Mouse (Mus musculus) lung, adult 2 months (tissue): Measurements from ENCODE around the gene Rhbdd2. TPM values are rescaled to one million over a fixed set of nuclear protein-coding genes. Genes with fewer than 3 reads are reported as not detected.
"Not testable (repeated sequence)": the region's sequence is repeated elsewhere in the genome, so short reads cannot be mapped to it uniquely, and the experiment has no call there.

Experiments
- DNase-seq: peaks from one replicate; pipeline ENCODE4 v3.0.0; 2022
- H3K4me1 ChIP-seq: fragments of 200-500 bp; 2 replicates; pipeline ENCODE4 v1.6.1; 2011; ENCODE audit warnings: low read length; ENCODE audit not compliant: control insufficient read depth, insufficient read depth
- H3K4me3 ChIP-seq: fragments of 200-500 bp; replicated peaks from 2 replicates; pipeline ENCODE3; 2011; ENCODE audit warnings: low read depth, mild to moderate bottlenecking, control low read depth, low read length; ENCODE audit errors: extremely low read depth
- CTCF ChIP-seq: fragments of 200-500 bp; IDR thresholded peaks from 2 replicates; pipeline ENCODE4 v1.5.1; 2011; ENCODE audit warnings: mild to moderate bottlenecking, low read length, control low read depth; ENCODE audit not compliant: insufficient read depth
- POLR2A ChIP-seq: fragments of 200-500 bp; IDR thresholded peaks from 2 replicates; pipeline ENCODE4 v1.6.1; 2011; ENCODE audit warnings: low read depth, mild to moderate bottlenecking, control low read depth, low read length, borderline replicate concordance; ENCODE audit errors: extremely low read depth
- WGBS: fragments of 180-500 bp; shearing (Covaris S2); methylation state at CpG from one replicate; pipeline ENCODE4 v1.1.7; 2018; 5-methylcytosine and 5-hydroxymethylcytosine counted together
- polyA plus RNA-seq: library from polyadenylated mRNA; depleted of rRNA; stranded (reverse); fragments of >200 nt; gene quantifications from 2 replicates; pipeline ENCODE4 v1.2.3, GENCODE M21; 2012; rRNA removed

The Rhbdd2 gene
- 39.9 and 50.7 TPM in 2 replicates for polyA plus RNA-seq

GRCm38 (mm10) chr5:135632117-135632796 is at the start of gene Rhbdd2:
TSS of gene Rhbdd2 (plus strand) at chr5:135632618.
- WGBS, result 12% methylated on average over 30 of the region's 30 CpGs
- TF ChIP-seq POLR2A (peak; percentile 67; the same call in 1 of the 2 replicates), CTCF (no peak)
- peak; percentile 95 for DNase-seq
- Histone ChIP-seq H3K4me1 (peaks cover 2% of the 10 kb centered on the region; the same call in 1 of the 2 replicates), H3K4me3 (peak within 1 kb of the TSS; percentile 71)

GRCm38 (mm10) chr5:135585691-135586090 is 46.7 kb upstream of the Rhbdd2 start:
- Histone ChIP-seq H3K4me1 (no peaks in the 10 kb centered on the region), H3K4me3 (no peak overlapping the region)
- 82% methylated on average over 8 of the region's 8 CpGs for WGBS
- no peak for TF ChIP-seq CTCF
- TF ChIP-seq POLR2A, result no peak
- no peak for DNase-seq

- DNase-seq, result no peak
Observed at GRCm38 (mm10) chr5:135587764-135588163, 44.7 kb upstream of the Rhbdd2 start.

GRCm38 (mm10) chr5:135589996-135590784 is 42.2 kb upstream of the Rhbdd2 start:
- Histone ChIP-seq H3K4me1 (no peaks in the 10 kb centered on the region), H3K4me3 (no peak overlapping the region)
- 74% methylated on average over 12 of the region's 12 CpGs for WGBS
- DNase-seq, result no peak
- TF ChIP-seq CTCF (no peak), POLR2A (no peak)

More at GRCm38 (mm10) chr5:135587764-135588163, 44.7 kb upstream of the Rhbdd2 start:
- 86% methylated on average over 4 of the region's 4 CpGs for WGBS
- no peaks in the 10 kb centered on the region for H3K4me1 ChIP-seq
- H3K4me3 ChIP-seq, result no peak overlapping the region
- no peak for TF ChIP-seq POLR2A
- TF ChIP-seq CTCF, result no peak

GRCm38 (mm10) chr5:135604643-135605042 is 27.8 kb upstream of the Rhbdd2 start:
- WGBS, result no CpG with 5 or more reads among the region's 1 CpGs
- not testable (repeated sequence) for H3K4me3 ChIP-seq, H3K4me1 ChIP-seq, DNase-seq

- DNase-seq, H3K4me1 ChIP-seq, H3K4me3 ChIP-seq: not testable (repeated sequence)
- WGBS, result no CpG with 5 or more reads among the region's 1 CpGs
Observed at GRCm38 (mm10) chr5:135606717-135607116, 25.7 kb upstream of the Rhbdd2 start.

GRCm38 (mm10) chr5:135607581-135607980 is 24.8 kb upstream of the Rhbdd2 start:
- DNase-seq, result no peak
- H3K4me3 ChIP-seq, result no peak overlapping the region
- H3K4me1 ChIP-seq, result no peaks in the 10 kb centered on the region
- WGBS, result 52% methylated on average over 1 of the region's 1 CpGs
- no peak for TF ChIP-seq CTCF
- no peak for TF ChIP-seq POLR2A

- Histone ChIP-seq H3K4me1 (no peaks in the 10 kb centered on the region), H3K4me3 (no peak overlapping the region)
- TF ChIP-seq CTCF (no peak), POLR2A (no peak)
- 73% methylated on average over 4 of the region's 4 CpGs for whole genome bisulfite sequencing
- DNase-seq, result no peak
Observed at GRCm38 (mm10) chr5:135609794-135610193, 22.6 kb upstream of the Rhbdd2 start.

GRCm38 (mm10) chr5:135619741-135620140 is 12.7 kb upstream of the Rhbdd2 start:
- H3K4me3 ChIP-seq, DNase-seq, H3K4me1 ChIP-seq: not testable (repeated sequence)
- WGBS, result 83% methylated on average over 10 of the region's 10 CpGs

- 81% methylated on average over 9 of the region's 9 CpGs for WGBS
- no peak for DNase-seq
- no peak for TF ChIP-seq CTCF
- TF ChIP-seq POLR2A, result no peak
- Histone ChIP-seq H3K4me3 (no peak overlapping the region), H3K4me1 (no peaks in the 10 kb centered on the region)
Observed at GRCm38 (mm10) chr5:135620526-135620925, 11.9 kb upstream of the Rhbdd2 start.
